Mouse (Mus musculus): ENCODE measurements at regions not wholly inside any gene's neighbourhood (a gene's known extent, or its start where the extent isn't known, plus 50 kb on each side); places are given as distances from the start of the nearest gene placed in this dataset.
A peak's percentile ranks its signal among the peaks of the same experiment; 100 is the strongest.

- H3K4me2 ChIP-seq, result no peak overlapping the region
- ATAC-seq (ENCODE audit: low FRiP score), result no peak
- WGBS, result 93% methylated on average over 8 of the region's 8 CpGs
- no peak overlapping the region for H3K9ac ChIP-seq (ENCODE audit: low read length)
- no peaks in the 10 kb centered on the region for H3K27me3 ChIP-seq (ENCODE audit: control insufficient read depth, insufficient read depth, low read length)
- no peaks in the 10 kb centered on the region for H3K9me3 ChIP-seq (ENCODE audit: control insufficient read depth, low read length)
- no peak overlapping the region for H3K27ac ChIP-seq (ENCODE audit: low read depth, low read length)
- H3K36me3 ChIP-seq (ENCODE audit: control insufficient read depth, insufficient read depth, low read length), result no peaks in the 10 kb centered on the region
- DNase-seq (ENCODE audit: low spot score, missing footprints), result no peak
- H3K4me1 ChIP-seq (ENCODE audit: control insufficient read depth, insufficient read depth, low read length), result no peaks in the 10 kb centered on the region
- no peak overlapping the region for H3K4me3 ChIP-seq (ENCODE audit: low read depth, low read length)
Observed at GRCm38 (mm10) chr3:131886984-131887383, 198.1 kb upstream of the Dkk2 start.

GRCm38 (mm10) chr3:131887670-131888069 lies 197.4 kb upstream of the Dkk2 start:
- peak; percentile 14 for DNase-seq (ENCODE audit: low spot score, missing footprints)
- Histone ChIP-seq H3K36me3 (ENCODE audit: control insufficient read depth, insufficient read depth, low read length) (no peaks in the 10 kb centered on the region), H3K27ac (ENCODE audit: low read depth, low read length) (no peak overlapping the region), H3K4me2 (no peak overlapping the region), H3K4me3 (ENCODE audit: low read depth, low read length) (no peak overlapping the region), H3K27me3 (ENCODE audit: control insufficient read depth, insufficient read depth, low read length) (no peaks in the 10 kb centered on the region), H3K9ac (ENCODE audit: low read length) (no peak overlapping the region), H3K4me1 (ENCODE audit: control insufficient read depth, insufficient read depth, low read length) (no peaks in the 10 kb centered on the region), H3K9me3 (ENCODE audit: control insufficient read depth, low read length) (no peaks in the 10 kb centered on the region)
- 83% methylated on average over 4 of the region's 4 CpGs for WGBS
- no peak for ATAC-seq (ENCODE audit: low FRiP score)

GRCm38 (mm10) chr3:131891941-131892340 lies 193.2 kb upstream of the Dkk2 start:
- H3K27ac ChIP-seq (ENCODE audit: low read depth, low read length), result no peak overlapping the region
- no peak for DNase-seq (ENCODE audit: low spot score, missing footprints)
- H3K9me3 ChIP-seq (ENCODE audit: control insufficient read depth, low read length), result no peaks in the 10 kb centered on the region
- no peaks in the 10 kb centered on the region for H3K36me3 ChIP-seq (ENCODE audit: control insufficient read depth, insufficient read depth, low read length)
- 91% methylated on average over 7 of the region's 7 CpGs for WGBS
- H3K4me2 ChIP-seq, result no peak overlapping the region
- H3K4me3 ChIP-seq (ENCODE audit: low read depth, low read length), result no peak overlapping the region
- no peak overlapping the region for H3K9ac ChIP-seq (ENCODE audit: low read length)
- ATAC-seq (ENCODE audit: low FRiP score), result no peak
- no peaks in the 10 kb centered on the region for H3K27me3 ChIP-seq (ENCODE audit: control insufficient read depth, insufficient read depth, low read length)
- no peaks in the 10 kb centered on the region for H3K4me1 ChIP-seq (ENCODE audit: control insufficient read depth, insufficient read depth, low read length)

GRCm38 (mm10) chr3:131893061-131893804 lies 191.9 kb upstream of the Dkk2 start:
- Histone ChIP-seq H3K9me3 (ENCODE audit: control insufficient read depth, low read length) (no peaks in the 10 kb centered on the region), H3K27me3 (ENCODE audit: control insufficient read depth, insufficient read depth, low read length) (no peaks in the 10 kb centered on the region), H3K36me3 (ENCODE audit: control insufficient read depth, insufficient read depth, low read length) (no peaks in the 10 kb centered on the region), H3K27ac (ENCODE audit: low read depth, low read length) (no peak overlapping the region), H3K4me2 (no peak overlapping the region), H3K9ac (ENCODE audit: low read length) (no peak overlapping the region), H3K4me1 (ENCODE audit: control insufficient read depth, insufficient read depth, low read length) (no peaks in the 10 kb centered on the region), H3K4me3 (ENCODE audit: low read depth, low read length) (no peak overlapping the region)
- 44% methylated on average over 16 of the region's 16 CpGs for WGBS
- ATAC-seq (ENCODE audit: low FRiP score) (no peak), DNase-seq (ENCODE audit: low spot score, missing footprints) (peak; percentile 78)

GRCm38 (mm10) chr3:131895057-131895456 lies 190.0 kb upstream of the Dkk2 start:
- WGBS, result 74% methylated on average over 1 of the region's 1 CpGs
- DNase-seq (ENCODE audit: low spot score, missing footprints), result peak; percentile 65
- no peak overlapping the region for H3K27ac ChIP-seq (ENCODE audit: low read depth, low read length)
- no peaks in the 10 kb centered on the region for H3K9me3 ChIP-seq (ENCODE audit: control insufficient read depth, low read length)
- no peaks in the 10 kb centered on the region for H3K27me3 ChIP-seq (ENCODE audit: control insufficient read depth, insufficient read depth, low read length)
- no peak overlapping the region for H3K4me2 ChIP-seq
- no peak for ATAC-seq (ENCODE audit: low FRiP score)
- no peak overlapping the region for H3K9ac ChIP-seq (ENCODE audit: low read length)
- H3K4me1 ChIP-seq (ENCODE audit: control insufficient read depth, insufficient read depth, low read length), result no peaks in the 10 kb centered on the region
- H3K36me3 ChIP-seq (ENCODE audit: control insufficient read depth, insufficient read depth, low read length), result no peaks in the 10 kb centered on the region
- no peak overlapping the region for H3K4me3 ChIP-seq (ENCODE audit: low read depth, low read length)

DNA sequence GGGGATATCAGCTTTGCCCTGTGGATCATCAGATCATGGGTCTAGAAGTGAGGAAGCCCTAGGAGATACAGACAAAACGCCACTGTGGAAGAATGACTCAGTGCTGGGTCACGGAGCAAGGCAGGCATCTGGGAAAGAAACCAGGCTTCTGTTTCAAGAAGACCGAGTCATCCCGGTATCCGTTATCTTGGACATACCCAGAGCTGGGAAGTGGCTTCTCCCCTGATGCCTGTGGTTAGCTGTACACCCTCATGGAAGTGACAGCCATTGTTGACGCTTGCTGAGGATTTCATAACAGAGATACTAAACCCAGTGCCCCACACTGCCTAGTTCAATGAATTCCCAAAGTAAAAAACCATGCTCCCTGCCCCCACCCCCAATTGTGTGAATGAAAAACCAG lies 171.6 kb upstream of the Dkk2 start:
- no peak overlapping the region for H3K9ac ChIP-seq (ENCODE audit: low read length)
- H3K4me1 ChIP-seq (ENCODE audit: control insufficient read depth, insufficient read depth, low read length), result no peaks in the 10 kb centered on the region
- no peaks in the 10 kb centered on the region for H3K36me3 ChIP-seq (ENCODE audit: control insufficient read depth, insufficient read depth, low read length)
- no peak overlapping the region for H3K4me3 ChIP-seq (ENCODE audit: low read depth, low read length)
- no peaks in the 10 kb centered on the region for H3K27me3 ChIP-seq (ENCODE audit: control insufficient read depth, insufficient read depth, low read length)
- no peak overlapping the region for H3K27ac ChIP-seq (ENCODE audit: low read depth, low read length)
- H3K4me2 ChIP-seq, result no peak overlapping the region
- H3K9me3 ChIP-seq (ENCODE audit: control insufficient read depth, low read length), result no peaks in the 10 kb centered on the region
- ATAC-seq (ENCODE audit: low FRiP score), result no peak
- WGBS, result 90% methylated on average over 6 of the region's 6 CpGs
- peak; percentile 28 for DNase-seq (ENCODE audit: low spot score, missing footprints)

GRCm38 (mm10) chr3:131914372-131914771 lies 170.7 kb upstream of the Dkk2 start:
- Histone ChIP-seq H3K27me3 (ENCODE audit: control insufficient read depth, insufficient read depth, low read length) (no peaks in the 10 kb centered on the region), H3K9ac (ENCODE audit: low read length) (no peak overlapping the region), H3K4me3 (ENCODE audit: low read depth, low read length) (no peak overlapping the region), H3K36me3 (ENCODE audit: control insufficient read depth, insufficient read depth, low read length) (no peaks in the 10 kb centered on the region), H3K4me1 (ENCODE audit: control insufficient read depth, insufficient read depth, low read length) (no peaks in the 10 kb centered on the region), H3K4me2 (no peak overlapping the region), H3K27ac (ENCODE audit: low read depth, low read length) (no peak overlapping the region), H3K9me3 (ENCODE audit: control insufficient read depth, low read length) (no peaks in the 10 kb centered on the region)
- DNase-seq (ENCODE audit: low spot score, missing footprints) (no peak), ATAC-seq (ENCODE audit: low FRiP score) (no peak)
- WGBS, result 89% methylated on average over 3 of the region's 3 CpGs

- Histone ChIP-seq H3K4me2 (no peak overlapping the region), H3K27me3 (ENCODE audit: control insufficient read depth, insufficient read depth, low read length) (no peaks in the 10 kb centered on the region), H3K9ac (ENCODE audit: low read length) (no peak overlapping the region), H3K36me3 (ENCODE audit: control insufficient read depth, insufficient read depth, low read length) (no peaks in the 10 kb centered on the region), H3K4me1 (ENCODE audit: control insufficient read depth, insufficient read depth, low read length) (no peaks in the 10 kb centered on the region), H3K4me3 (ENCODE audit: low read depth, low read length) (no peak overlapping the region), H3K9me3 (ENCODE audit: control insufficient read depth, low read length) (no peaks in the 10 kb centered on the region), H3K27ac (ENCODE audit: low read depth, low read length) (no peak overlapping the region)
- no peak for DNase-seq (ENCODE audit: low spot score, missing footprints)
- ATAC-seq (ENCODE audit: low FRiP score), result no peak
- WGBS, result 75% methylated on average over 7 of the region's 7 CpGs
Observed at GRCm38 (mm10) chr3:131914997-131915396, 170.1 kb upstream of the Dkk2 start.

- Histone ChIP-seq H3K4me1 (ENCODE audit: control insufficient read depth, insufficient read depth, low read length) (no peaks in the 10 kb centered on the region), H3K9me3 (ENCODE audit: control insufficient read depth, low read length) (no peaks in the 10 kb centered on the region), H3K27me3 (ENCODE audit: control insufficient read depth, insufficient read depth, low read length) (no peaks in the 10 kb centered on the region), H3K4me2 (no peak overlapping the region), H3K9ac (ENCODE audit: low read length) (no peak overlapping the region), H3K27ac (ENCODE audit: low read depth, low read length) (no peak overlapping the region), H3K4me3 (ENCODE audit: low read depth, low read length) (no peak overlapping the region), H3K36me3 (ENCODE audit: control insufficient read depth, insufficient read depth, low read length) (no peaks in the 10 kb centered on the region)
- 90% methylated on average over 13 of the region's 13 CpGs for WGBS
- DNase-seq (ENCODE audit: low spot score, missing footprints) (no peak), ATAC-seq (ENCODE audit: low FRiP score) (no peak)
Observed at GRCm38 (mm10) chr3:131917734-131918534, 167.2 kb upstream of the Dkk2 start.

Measured in midbrain, embryonic 11.5 days (tissue).